Mouse (Mus musculus) thymus, adult 2 months (tissue): ENCODE data around the gene Yeats2.

Source experiments
- CTCF ChIP-seq: fragments of 200-500 bp; IDR thresholded peaks from 2 replicates; pipeline ENCODE4 v1.5.1; 2012; ENCODE audit warnings: mild to moderate bottlenecking, control low read depth, low read length, moderate library complexity, borderline replicate concordance; ENCODE audit not compliant: control insufficient read depth, poor library complexity, insufficient read depth; ENCODE audit errors: extremely low read depth
- POLR2A ChIP-seq: fragments of 200-500 bp; IDR thresholded peaks from 2 replicates; pipeline ENCODE4 v1.6.1; 2012; ENCODE audit warnings: mild to moderate bottlenecking, low read length, control low read depth, moderate library complexity; ENCODE audit not compliant: control insufficient read depth, poor library complexity, insufficient read depth; ENCODE audit errors: extremely low read depth

GRCm38 (mm10) chr16:20196962-20197361 lies 56.1 kb downstream of the Yeats2 start:
- no peak for TF ChIP-seq CTCF
- TF ChIP-seq POLR2A, result no peak
